Mouse (Mus musculus) ES-Bruce4 (cell line): Measurements from ENCODE around the gene Srrm4. TPM values are rescaled to one million over a fixed set of nuclear protein-coding genes. Genes with fewer than 3 reads are reported as not detected.

Source experiments
- H3K27ac ChIP-seq: 2 replicates; pipeline ENCODE4 v1.5.1; 2012; ENCODE audit warnings: low read length, inconsistent platforms; ENCODE audit not compliant: insufficient read depth
- H3K27me3 ChIP-seq: 2 replicates; pipeline ENCODE4 v1.6.1; 2012; ENCODE audit warnings: mild to moderate bottlenecking, low read length, inconsistent platforms; ENCODE audit not compliant: control insufficient read depth, poor library complexity, insufficient read depth, severe bottlenecking
- H3K36me3 ChIP-seq: 2 replicates; pipeline ENCODE4 v1.6.1; 2012; ENCODE audit warnings: inconsistent platforms, mild to moderate bottlenecking, low read length, moderate library complexity; ENCODE audit not compliant: control insufficient read depth, poor library complexity, insufficient read depth, severe bottlenecking
- H3K4me1 ChIP-seq: one replicate; pipeline ENCODE4 v1.8.1; 2011; ENCODE audit warnings: low read length; ENCODE audit not compliant: control insufficient read depth, insufficient read depth
- H3K4me3 ChIP-seq: 2 replicates; pipeline ENCODE4 v1.5.1; 2011; ENCODE audit warnings: low read depth, mild to moderate bottlenecking, low read length
- H3K9ac ChIP-seq: 2 replicates; pipeline ENCODE4 v1.6.1; 2012; ENCODE audit warnings: low read depth, mild to moderate bottlenecking, inconsistent platforms; ENCODE audit not compliant: poor library complexity, severe bottlenecking
- H3K9me3 ChIP-seq: replicated peaks from 2 replicates; pipeline ENCODE4 v1.6.1; 2012; ENCODE audit warnings: mild to moderate bottlenecking, low read length, inconsistent platforms; ENCODE audit not compliant: control insufficient read depth, poor library complexity, insufficient read depth, severe bottlenecking
- CTCF ChIP-seq: IDR thresholded peaks from one replicate; pipeline ENCODE4 v1.8.1; 2011; ENCODE audit warnings: low read depth, low read length
- EP300 ChIP-seq: IDR thresholded peaks from 2 replicates; pipeline ENCODE4 v1.6.1; 2011; ENCODE audit warnings: low read depth, low read length; ENCODE audit not compliant: insufficient read depth
- POLR2A ChIP-seq: IDR thresholded peaks from one replicate; pipeline ENCODE4 v1.8.1; 2011; ENCODE audit warnings: low read length; ENCODE audit not compliant: insufficient read depth
- polyA plus RNA-seq: library from polyadenylated mRNA; stranded (reverse); fragments of >200 nt; gene quantifications from 2 replicates; pipeline ENCODE4 v1.2.4, GENCODE M21; 2011; ENCODE audit warnings: low read depth; ENCODE audit not compliant: missing spikeins, insufficient read depth, insufficient read length

The Srrm4 gene
- polyA plus RNA-seq: 0.48 and 0.58 TPM in 2 replicates

DNA sequence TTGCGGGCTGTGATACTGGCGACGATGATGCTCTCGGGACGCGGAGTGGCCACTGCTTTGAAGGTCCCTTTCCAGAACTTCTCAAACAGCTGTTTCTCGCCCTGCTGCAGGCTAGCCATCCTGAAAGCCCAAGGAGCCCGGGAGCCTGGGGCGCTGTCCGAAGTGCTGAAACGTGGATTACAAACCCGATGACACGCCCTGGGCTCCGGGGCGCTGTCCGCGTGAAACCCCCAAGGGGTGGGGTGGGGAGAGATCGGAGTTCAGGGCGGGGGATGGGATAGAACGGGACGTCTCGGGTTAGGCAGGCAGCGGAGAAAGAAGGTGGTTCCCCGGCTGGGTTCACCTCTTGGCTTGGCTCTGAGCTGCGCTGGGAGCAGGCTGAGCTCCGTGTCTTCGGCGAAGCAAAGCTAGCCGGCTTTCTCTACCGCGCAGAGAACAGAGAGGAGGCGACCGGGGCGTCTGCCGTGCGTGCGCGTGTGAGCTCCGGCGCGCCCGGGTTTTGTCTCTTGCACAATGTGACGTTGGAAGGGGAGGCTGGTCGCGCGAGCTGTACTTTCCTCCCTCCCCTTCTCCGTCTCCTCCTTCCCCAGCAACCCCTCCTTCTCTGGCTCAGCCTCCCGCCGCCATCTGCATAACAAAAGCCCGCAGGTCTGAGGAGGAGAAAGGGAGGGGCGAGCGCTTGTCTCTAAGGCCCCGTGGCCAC is at the start of gene Srrm4:
Srrm4 (minus strand) TSS at position 472 of the 703 bp plus-strand sequence.
- Histone ChIP-seq H3K36me3 (no peaks in the 10 kb centered on the region), H3K4me3 (peak within 1 kb of the TSS; percentile 59), H3K9ac (no peak within 1 kb of the TSS; the same call in none of the 2 replicates), H3K27ac (no peak within 1 kb of the TSS), H3K9me3 (no peaks in the 10 kb centered on the region), H3K4me1 (no peaks in the 10 kb centered on the region), H3K27me3 (no peaks in the 10 kb centered on the region)
- TF ChIP-seq EP300 (peak; percentile 54; the same call in 1 of the 2 replicates), CTCF (no peak), POLR2A (no peak)

DNA sequence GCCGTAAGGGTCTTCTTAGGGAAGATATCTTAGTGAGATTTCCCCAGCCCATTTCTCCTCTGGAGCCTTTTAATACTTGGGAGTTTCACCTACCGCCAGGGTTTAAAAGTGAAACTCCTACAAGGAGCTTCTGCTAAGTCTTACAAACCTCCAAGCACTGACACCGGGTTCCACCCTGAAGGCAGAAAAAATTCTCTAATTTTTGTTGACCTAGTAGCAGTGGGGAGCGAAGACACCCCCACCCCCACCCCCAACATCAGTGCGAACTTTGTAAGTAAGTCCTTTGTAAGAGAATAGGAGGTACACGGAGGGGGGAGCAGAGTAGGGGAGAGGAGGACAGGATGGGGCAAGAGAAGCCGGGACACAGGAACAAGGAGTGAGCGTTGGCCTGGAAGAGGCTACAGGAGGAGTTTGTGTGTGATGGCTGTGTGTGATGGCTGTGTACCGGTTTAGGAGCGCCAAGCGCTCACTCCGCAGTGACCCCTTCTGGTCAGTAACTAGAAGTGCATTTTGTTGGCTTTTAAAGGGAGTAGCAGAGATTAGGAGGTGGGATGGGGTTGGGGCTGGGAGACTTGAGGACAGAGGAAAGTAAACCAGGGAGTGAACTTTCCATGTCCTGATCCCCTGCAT is 1.3 kb upstream of the Srrm4 start:
- no peaks in the 10 kb centered on the region for H3K4me1 ChIP-seq
- H3K9ac ChIP-seq: no peak overlapping the region; the same call in 1 of the 2 replicates
- H3K9me3 ChIP-seq: no peaks in the 10 kb centered on the region
- no peaks in the 10 kb centered on the region for H3K36me3 ChIP-seq
- TF ChIP-seq POLR2A: no peak
- 0 out of 2 replicates have a peak, but pooled peaks have one; percentile 44 for TF ChIP-seq EP300
- TF ChIP-seq CTCF: peak; percentile 89
- H3K27ac ChIP-seq: no peak overlapping the region
- H3K27me3 ChIP-seq: no peaks in the 10 kb centered on the region
- H3K4me3 ChIP-seq: peak overlapping the region; percentile 54

DNA sequence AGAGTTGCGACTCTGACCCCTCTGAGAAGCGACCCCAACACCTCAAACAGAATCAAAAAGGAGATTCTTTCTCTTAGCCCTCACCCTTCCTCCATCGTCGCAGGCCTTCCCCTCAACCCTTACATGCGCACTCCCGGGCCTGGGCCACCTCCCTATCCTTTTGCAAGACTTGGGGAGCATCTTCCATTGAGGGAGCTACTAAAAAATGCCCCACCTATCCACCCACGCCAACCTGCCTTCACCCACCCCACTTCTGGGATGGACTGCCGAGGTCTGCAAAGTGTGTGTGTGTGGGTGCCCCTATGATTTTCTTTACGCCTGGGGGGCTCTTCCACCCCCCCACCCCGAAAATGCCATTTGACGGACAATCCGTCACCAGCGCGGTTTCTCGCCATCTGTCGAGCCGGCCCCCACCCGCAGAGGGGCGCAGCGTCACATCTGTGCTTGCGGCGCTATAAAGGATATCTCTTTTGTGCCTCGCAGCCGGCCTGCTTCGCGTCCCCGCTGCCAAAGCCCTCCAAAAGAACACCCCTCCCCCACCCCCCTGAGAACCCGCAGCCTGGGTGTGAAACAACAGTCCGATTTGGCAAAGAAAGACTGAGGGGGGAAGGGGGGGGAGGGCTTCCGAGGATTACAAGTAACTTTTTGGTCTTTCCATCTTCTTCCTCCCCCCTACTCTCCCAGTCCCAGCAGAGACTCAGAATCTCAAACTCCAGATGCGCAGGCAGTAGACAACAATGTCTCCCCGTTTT is 608 bp upstream of the Srrm4 start:
- H3K36me3 ChIP-seq: no peaks in the 10 kb centered on the region
- H3K4me1 ChIP-seq: no peaks in the 10 kb centered on the region
- no peak overlapping the region for H3K27ac ChIP-seq
- no peak overlapping the region; the same call in none of the 2 replicates for H3K9ac ChIP-seq
- H3K4me3 ChIP-seq: peak overlapping the region; percentile 53
- no peaks in the 10 kb centered on the region for H3K27me3 ChIP-seq
- 0 out of 2 replicates have a peak, but pooled peaks have one; percentile 41 for TF ChIP-seq EP300
- no peak for TF ChIP-seq CTCF
- TF ChIP-seq POLR2A: no peak
- H3K9me3 ChIP-seq: no peaks in the 10 kb centered on the region

DNA sequence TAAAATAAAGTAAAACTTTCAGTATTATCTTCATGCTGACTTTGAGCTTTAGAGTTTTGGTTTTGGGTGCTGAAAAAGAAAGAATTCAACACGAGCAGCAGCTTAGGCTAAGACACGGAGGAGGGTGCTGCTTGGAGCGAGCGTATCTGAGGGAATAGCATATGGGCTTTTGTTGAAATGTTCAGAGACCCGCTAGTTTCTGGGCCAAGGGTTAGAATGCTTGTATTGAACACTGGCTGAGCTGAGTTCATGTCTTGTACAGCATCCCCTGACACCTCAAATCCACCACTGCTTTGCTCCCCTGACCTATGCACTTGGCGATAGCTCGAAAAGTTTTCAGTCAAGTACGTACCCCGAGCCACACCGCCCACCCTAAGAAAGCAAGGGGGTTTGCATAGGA is 919 bp downstream of the Srrm4 start:
- H3K36me3 ChIP-seq: no peaks in the 10 kb centered on the region
- H3K9ac ChIP-seq: no peak overlapping the region
- H3K27ac ChIP-seq: no peak overlapping the region
- H3K4me1 ChIP-seq: no peaks in the 10 kb centered on the region
- no peaks in the 10 kb centered on the region for H3K27me3 ChIP-seq
- TF ChIP-seq POLR2A (no peak), CTCF (no peak), EP300 (no peak)
- H3K9me3 ChIP-seq: no peaks in the 10 kb centered on the region
- no peak overlapping the region for H3K4me3 ChIP-seq

DNA sequence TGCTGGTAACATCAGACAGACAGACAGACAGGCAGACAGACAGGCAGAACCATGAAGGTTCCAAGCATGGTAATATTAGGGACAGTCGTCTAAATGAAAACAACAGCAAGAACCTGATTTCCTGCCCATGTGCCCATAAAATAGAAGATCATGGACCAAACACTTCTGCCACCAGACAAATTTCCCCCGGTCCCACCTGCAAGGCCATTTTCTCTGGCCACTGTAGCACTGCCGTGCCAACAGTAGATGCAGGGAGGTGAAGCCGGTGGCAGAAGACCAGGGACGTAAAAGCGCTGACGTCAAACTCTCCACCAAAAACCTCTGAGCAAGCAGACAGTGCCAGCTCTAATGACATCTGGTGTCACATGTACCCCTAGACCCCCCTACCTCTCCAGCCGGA is 2.0 kb downstream of the Srrm4 start:
- no peaks in the 10 kb centered on the region for H3K4me1 ChIP-seq
- H3K27me3 ChIP-seq: no peaks in the 10 kb centered on the region
- no peak overlapping the region for H3K4me3 ChIP-seq
- no peak overlapping the region for H3K27ac ChIP-seq
- TF ChIP-seq CTCF (no peak), EP300 (no peak), POLR2A (no peak)
- H3K9me3 ChIP-seq: no peaks in the 10 kb centered on the region
- H3K36me3 ChIP-seq: no peaks in the 10 kb centered on the region
- H3K9ac ChIP-seq: no peak overlapping the region
